Mouse (Mus musculus) lung, postnatal 0 days (tissue): Measurements from ENCODE around the gene Coq10a. TPM values are rescaled to one million over a fixed set of nuclear protein-coding genes. Genes with fewer than 3 reads are reported as not detected.
A peak's percentile ranks its signal among the peaks of the same experiment; 100 is the strongest.

Experiments used
- ATAC-seq: fragments of 200-750 bp; cut with Nextera tagmentation; 2 replicates; pipeline ENCODE4 v1.8.0; 2017; ENCODE audit warnings: moderate library complexity
- DNase-seq: peaks from one replicate; pipeline ENCODE4 v3.0.0-alpha.2; 2016; ENCODE audit warnings: low spot score
- H3K27ac ChIP-seq: fragments of 300-500 bp; sonication (generic); 2 replicates; pipeline ENCODE4 v1.5.1; 2014; ENCODE audit warnings: antibody characterized with exemption, mild to moderate bottlenecking, low read length, mixed read lengths
- H3K27me3 ChIP-seq: fragments of 300-500 bp; sonication (generic); replicated peaks from 2 replicates; pipeline ENCODE4 v1.6.1; 2014; ENCODE audit warnings: low read length, mixed read lengths; ENCODE audit not compliant: insufficient read depth
- H3K36me3 ChIP-seq: fragments of 300-500 bp; sonication (generic); 2 replicates; pipeline ENCODE4 v1.6.1; 2014; ENCODE audit warnings: low read length, mixed read lengths; ENCODE audit not compliant: insufficient read depth
- H3K4me1 ChIP-seq: fragments of 300-500 bp; sonication (generic); 2 replicates; pipeline ENCODE4 v1.6.1; 2014; ENCODE audit warnings: antibody characterized with exemption, low read depth, low read length, mixed read lengths; ENCODE audit not compliant: insufficient read depth
- H3K4me2 ChIP-seq: fragments of 300-500 bp; sonication (generic); replicated peaks from 2 replicates; pipeline ENCODE4 v1.6.1; 2014; ENCODE audit warnings: low read depth, mild to moderate bottlenecking, low read length, moderate library complexity, mixed read lengths
- H3K4me3 ChIP-seq: fragments of 300-500 bp; sonication (generic); 2 replicates; pipeline ENCODE4 v1.5.1; 2014; ENCODE audit warnings: low read depth, low read length
- H3K9ac ChIP-seq: fragments of 300-500 bp; sonication (generic); replicated peaks from 2 replicates; pipeline ENCODE4 v1.6.1; 2014; ENCODE audit warnings: low read depth, mild to moderate bottlenecking
- H3K9me3 ChIP-seq: fragments of 300-500 bp; sonication (generic); 2 replicates; pipeline ENCODE4 v1.6.1; 2016; ENCODE audit warnings: low read length, mixed read lengths
- CTCF ChIP-seq: IDR thresholded peaks from 2 replicates; pipeline ENCODE4 v1.5.1; 2016; ENCODE audit warnings: antibody characterized with exemption, mild to moderate bottlenecking
- EP300 ChIP-seq: IDR thresholded peaks from 2 replicates; pipeline ENCODE4 v1.6.1; 2016; ENCODE audit warnings: antibody characterized with exemption, mild to moderate bottlenecking, control low read depth
- WGBS: fragments of 180-500 bp; shearing (Covaris S2); extraction: QIAGEN DNeasy Blood & Tissue Kit; methylation state at CpG from one replicate; pipeline ENCODE4 v1.1.7; 2014; 5-methylcytosine and 5-hydroxymethylcytosine counted together
- polyA plus RNA-seq: library from polyadenylated mRNA; unstranded; fragments of >200 nt; fragmentation: Nextera tagmentation; extraction: Ambion mirVana; gene quantifications from 2 replicates; pipeline ENCODE4 v1.2.1, GENCODE M21; 2015

Coq10a gene
- polyA plus RNA-seq, 1 experiment from 2014 or later = 19.9 TPM

GRCm38 (mm10) chr10:128372989-128373748, 4.4 kb upstream of the Coq10a start:
- Histone ChIP-seq H3K4me3 (no peak overlapping the region), H3K9ac (no peak overlapping the region), H3K36me3 (no peaks in the 10 kb centered on the region), H3K9me3 (no peaks in the 10 kb centered on the region), H3K4me2 (no peak overlapping the region), H3K27ac (no peak overlapping the region), H3K4me1 (peaks cover 5% of the 10 kb centered on the region; the same call in 1 of the 2 replicates), H3K27me3 (no peaks in the 10 kb centered on the region)
- peak; percentile 52 for DNase-seq
- TF ChIP-seq EP300 (no peak), CTCF (no peak)
- no peak for ATAC-seq
- 56% methylated on average over 6 of the region's 6 CpGs for WGBS

DNA sequence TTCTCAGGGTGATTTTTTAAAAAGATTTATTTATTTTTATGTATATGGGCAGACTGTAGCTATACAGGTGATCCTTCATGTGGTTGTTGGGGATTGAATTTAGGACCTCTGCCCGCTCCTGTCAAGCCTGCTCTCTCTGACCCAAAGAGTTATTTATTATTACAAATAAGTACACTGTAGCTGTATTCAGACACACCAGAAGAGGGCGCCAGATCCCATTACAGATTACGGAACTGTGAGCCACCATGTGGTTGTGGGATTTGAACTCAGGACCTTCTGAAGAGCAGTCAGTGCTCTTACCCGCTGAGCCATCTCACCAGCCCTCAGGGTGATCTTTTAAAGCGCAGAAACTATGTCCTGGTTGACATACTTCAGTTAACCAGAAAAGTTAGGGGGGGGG, 3.3 kb upstream of the Coq10a start:
- ATAC-seq (no peak), DNase-seq (no peak)
- Histone ChIP-seq H3K36me3 (no peaks in the 10 kb centered on the region), H3K27ac (no peak overlapping the region), H3K9ac (no peak overlapping the region), H3K4me2 (no peak overlapping the region), H3K4me3 (no peak overlapping the region), H3K27me3 (no peaks in the 10 kb centered on the region), H3K9me3 (no peaks in the 10 kb centered on the region), H3K4me1 (peaks cover 5% of the 10 kb centered on the region; the same call in 1 of the 2 replicates)
- WGBS = 85% methylated on average over 5 of the region's 5 CpGs
- TF ChIP-seq EP300 = no peak
- TF ChIP-seq CTCF = peak; percentile 34

GRCm38 (mm10) chr10:128370601-128371000, 1.8 kb upstream of the Coq10a start:
- Histone ChIP-seq H3K9me3 (no peaks in the 10 kb centered on the region), H3K4me3 (no peak overlapping the region), H3K4me1 (peaks cover 5% of the 10 kb centered on the region; the same call in 1 of the 2 replicates), H3K4me2 (no peak overlapping the region), H3K27me3 (no peaks in the 10 kb centered on the region), H3K36me3 (no peaks in the 10 kb centered on the region), H3K9ac (no peak overlapping the region), H3K27ac (no peak overlapping the region)
- no peak for ATAC-seq
- WGBS = 59% methylated on average over 4 of the region's 4 CpGs
- TF ChIP-seq EP300 (no peak), CTCF (no peak)
- peak; percentile 14 for DNase-seq

- TF ChIP-seq EP300 (no peak), CTCF (no peak)
Measured at GRCm38 (mm10) chr10:128370021-128370420, 1.2 kb upstream of the Coq10a start.

DNA sequence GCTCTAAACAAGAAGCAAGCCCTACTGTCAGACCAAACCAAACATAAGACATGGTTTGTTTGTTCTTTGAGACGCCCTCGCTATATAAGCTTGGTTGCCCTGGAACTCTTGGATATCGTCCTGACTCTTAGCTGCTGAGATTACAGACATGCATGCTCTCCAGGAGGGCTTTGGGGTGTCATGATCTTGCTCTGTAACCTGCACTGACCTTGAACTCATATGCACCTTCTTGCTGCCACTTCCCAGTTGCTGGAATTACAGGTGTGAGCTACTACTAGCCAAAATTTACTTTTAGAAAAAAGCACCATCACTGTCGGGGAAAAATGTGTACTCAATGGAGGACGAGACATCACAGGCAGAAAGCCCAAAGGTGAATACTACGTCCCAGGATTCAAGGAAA, 802 bp upstream of the Coq10a start:
- H3K27ac ChIP-seq = peak overlapping the region; percentile 90

More at GRCm38 (mm10) chr10:128370021-128370420, 1.2 kb upstream of the Coq10a start:
- Histone ChIP-seq H3K4me3 (no peak overlapping the region), H3K36me3 (no peaks in the 10 kb centered on the region), H3K27ac (no peak overlapping the region), H3K9me3 (no peaks in the 10 kb centered on the region), H3K27me3 (no peaks in the 10 kb centered on the region), H3K9ac (no peak overlapping the region), H3K4me1 (peaks cover 5% of the 10 kb centered on the region; the same call in 1 of the 2 replicates), H3K4me2 (no peak overlapping the region)
- ATAC-seq = no peak
- WGBS = 65% methylated on average over 5 of the region's 6 CpGs
- DNase-seq = no peak

GRCm38 (mm10) chr10:128369218-128369543, 384 bp upstream of the Coq10a start:
- Histone ChIP-seq H3K36me3 (no peaks in the 10 kb centered on the region), H3K4me1 (peaks cover 5% of the 10 kb centered on the region; the same call in 1 of the 2 replicates), H3K4me3 (peak overlapping the region; percentile 70), H3K4me2 (peak overlapping the region; percentile 70), H3K27ac (peak overlapping the region; percentile 90), H3K9me3 (no peaks in the 10 kb centered on the region), H3K27me3 (no peaks in the 10 kb centered on the region), H3K9ac (peak overlapping the region; percentile 54)
- DNase-seq = no peak
- no peak for ATAC-seq
- WGBS = 2% methylated on average over 9 of the region's 9 CpGs
- TF ChIP-seq EP300 (no peak), CTCF (no peak)

More for the DNA sequence above, 802 bp upstream of the Coq10a start:
- H3K9ac ChIP-seq = no peak overlapping the region
- TF ChIP-seq EP300 = no peak
- no peak for TF ChIP-seq CTCF
- WGBS = 67% methylated on average over 6 of the region's 6 CpGs
- no peaks in the 10 kb centered on the region for H3K27me3 ChIP-seq
- peak overlapping the region; percentile 70; the same call in 1 of the 2 replicates for H3K4me2 ChIP-seq
- DNase-seq (no peak), ATAC-seq (no peak)
- H3K36me3 ChIP-seq = no peaks in the 10 kb centered on the region
- H3K9me3 ChIP-seq = no peaks in the 10 kb centered on the region
- H3K4me1 ChIP-seq = peaks cover 5% of the 10 kb centered on the region; the same call in 1 of the 2 replicates
- no peak overlapping the region for H3K4me3 ChIP-seq
